Mouse (Mus musculus) kidney, adult 2 months (tissue): ENCODE measurements around the gene Ano1.

Source experiments
- CTCF ChIP-seq: fragments of 200-500 bp; conservative IDR thresholded peaks from 2 replicates; pipeline ENCODE4 v1.5.1; 2011; ENCODE audit warnings: low read depth, mild to moderate bottlenecking, control low read depth, low read length, moderate library complexity, mixed read lengths; ENCODE audit not compliant: insufficient read depth, insufficient read length
- POLR2A ChIP-seq: fragments of 200-500 bp; IDR thresholded peaks from one replicate; pipeline ENCODE4 v1.6.1; 2011; ENCODE audit warnings: low read depth, low read length, control low read depth

DNA sequence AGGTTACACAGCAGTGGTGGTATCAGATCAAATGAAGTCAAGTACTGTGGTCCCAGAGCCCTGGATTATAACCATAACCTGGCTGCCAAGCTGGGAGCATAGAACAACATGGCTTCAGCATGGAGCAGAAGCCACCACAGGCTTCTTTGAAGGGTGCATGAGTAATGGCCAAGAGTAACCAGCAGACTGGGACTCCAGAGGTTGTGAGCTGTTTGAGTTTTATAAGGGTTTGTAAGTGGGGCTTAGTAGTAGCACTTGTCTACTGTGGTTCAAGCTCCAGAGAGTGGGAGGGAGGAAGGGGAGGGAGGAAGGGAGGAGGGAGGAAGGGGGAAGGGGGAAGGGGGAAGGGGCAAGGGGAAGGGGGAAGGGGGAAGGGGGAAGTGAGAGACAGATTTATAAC is 131.5 kb downstream of the Ano1 start:
- no peak for TF ChIP-seq CTCF
- TF ChIP-seq POLR2A = no peak
